Mouse (Mus musculus) ES-Bruce4 (cell line): ENCODE data around the gene Cnn3.

ENCODE experiments used
- CTCF ChIP-seq: IDR thresholded peaks from one replicate; pipeline ENCODE4 v1.8.1; 2011; ENCODE audit warnings: low read depth, low read length
- EP300 ChIP-seq: IDR thresholded peaks from 2 replicates; pipeline ENCODE4 v1.6.1; 2011; ENCODE audit warnings: low read depth, low read length; ENCODE audit not compliant: insufficient read depth
- POLR2A ChIP-seq: IDR thresholded peaks from one replicate; pipeline ENCODE4 v1.8.1; 2011; ENCODE audit warnings: low read length; ENCODE audit not compliant: insufficient read depth

DNA sequence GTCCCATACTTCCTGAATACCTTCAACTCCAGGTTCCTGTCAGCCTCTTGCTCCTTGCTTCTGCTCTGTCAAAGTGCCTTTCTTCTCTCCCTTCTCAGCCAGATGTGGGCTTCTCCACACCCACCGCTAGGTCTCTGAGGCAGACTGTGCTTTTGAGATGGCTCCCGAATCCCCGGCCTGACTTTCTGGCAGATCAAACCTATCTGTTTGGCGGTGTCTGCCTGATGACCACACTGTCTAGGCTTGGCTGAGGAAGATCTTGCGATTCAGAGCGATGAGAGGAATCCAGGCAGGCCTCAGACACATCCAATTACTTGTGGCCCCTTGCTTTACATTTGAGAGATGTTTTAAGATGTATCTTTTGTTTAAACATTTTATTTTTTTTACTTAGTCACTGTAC is 24.2 kb upstream of the Cnn3 start:
- TF ChIP-seq CTCF (no peak), POLR2A (no peak), EP300 (no peak)
